Mouse (Mus musculus): ENCODE measurements at regions not wholly inside any gene's neighbourhood (a gene's known extent, or its start where the extent isn't known, plus 50 kb on each side); places are given as distances from the start of the nearest gene placed in this dataset.

- TF ChIP-seq CTCF (IDR thresholded peaks at IDR 0.05) (no peak), EP300 (IDR thresholded peaks at IDR 0.05) (no peak)
These were observed 138.1 kb upstream of the Igf1 start for GRCm38 (mm10) chr10:87719978-87720377.
